ENCODE assay signal across 4 mouse cellular contexts in the genomic region with DNA sequence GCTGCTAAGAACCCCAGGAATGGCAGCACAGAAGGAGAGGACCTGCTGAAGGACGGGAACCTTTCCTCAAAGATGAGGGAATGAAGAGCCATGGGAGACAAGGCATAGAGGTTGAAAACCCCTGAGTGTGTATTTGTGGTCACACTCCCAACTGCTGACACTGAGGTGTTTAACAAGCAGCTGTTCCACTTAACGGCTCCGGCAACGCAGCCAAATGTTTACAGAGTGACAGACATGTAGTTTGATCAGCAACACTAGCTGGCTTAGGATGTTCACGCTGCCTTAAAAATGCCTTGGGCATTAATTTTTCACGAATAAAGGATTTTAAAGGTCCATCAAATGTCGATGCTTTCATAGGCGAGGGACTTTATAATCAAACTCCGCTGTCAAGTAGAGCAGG.
"Had no signal": no experiment of that assay in that cellular context is flagged by ENCODE, and none has a peak within 500 bp of the region (broad histone marks: within the 10 kb centered on the region; RNA-seq: fewer than 3 reads in every experiment).

No protein-coding gene starts in this region.

- H3K9me3 ChIP-seq: limb, embryonic 15.5 days; liver, embryonic 13.5 days had no signal

- H3K36me3 ChIP-seq: limb, embryonic 15.5 days; liver, embryonic 13.5 days had no signal

- H3K4me3 ChIP-seq: left cerebral cortex, adult 2 months; limb, embryonic 15.5 days; liver, embryonic 13.5 days had no signal

- H3K27ac ChIP-seq: left cerebral cortex, adult 2 months; limb, embryonic 15.5 days; liver, embryonic 13.5 days; stomach, postnatal 0 days had no signal

- DNase-seq: liver, embryonic 13.5 days had no signal

- H3K9ac ChIP-seq: limb, embryonic 15.5 days; liver, embryonic 13.5 days had no signal

- H3K4me2 ChIP-seq: limb, embryonic 15.5 days; liver, embryonic 13.5 days had no signal

- H3K27me3 ChIP-seq: limb, embryonic 15.5 days; liver, embryonic 13.5 days had no signal
